Mouse (Mus musculus) hindbrain, embryonic 12.5 days (tissue): ENCODE data around the gene Myo18a. TPM values are rescaled to one million over a fixed set of nuclear protein-coding genes. Genes with fewer than 3 reads are reported as not detected.
A peak's percentile ranks its signal among the peaks of the same experiment; 100 is the strongest.

ENCODE experiments used
- ATAC-seq: fragments of 200-750 bp; cut with Nextera tagmentation; 2 replicates; pipeline ENCODE4 v1.8.0; 2017; ENCODE audit warnings: moderate TSS enrichment; ENCODE audit not compliant: low FRiP score
- H3K27ac ChIP-seq: fragments of 300-500 bp; sonication (generic); 2 replicates; pipeline ENCODE4 v1.5.1; 2016; ENCODE audit warnings: mild to moderate bottlenecking
- H3K27me3 ChIP-seq: fragments of 300-500 bp; sonication (generic); 2 replicates; pipeline ENCODE4 v1.6.1; 2016; ENCODE audit warnings: mild to moderate bottlenecking
- H3K36me3 ChIP-seq: fragments of 300-500 bp; sonication (generic); 2 replicates; pipeline ENCODE4 v1.6.1; 2016; ENCODE audit warnings: mild to moderate bottlenecking
- H3K4me1 ChIP-seq: fragments of 300-500 bp; sonication (generic); 2 replicates; pipeline ENCODE4 v1.6.1; 2016
- H3K4me2 ChIP-seq: fragments of 300-500 bp; sonication (generic); replicated peaks from 2 replicates; pipeline ENCODE4 v1.6.1; 2016; ENCODE audit warnings: mild to moderate bottlenecking
- H3K4me3 ChIP-seq: fragments of 300-500 bp; sonication (generic); 2 replicates; pipeline ENCODE4 v1.5.1; 2016; ENCODE audit warnings: mild to moderate bottlenecking
- H3K9ac ChIP-seq: fragments of 300-500 bp; sonication (generic); 2 replicates; pipeline ENCODE4 v1.6.1; 2016; ENCODE audit warnings: mild to moderate bottlenecking, moderate library complexity
- H3K9me3 ChIP-seq: fragments of 300-500 bp; sonication (generic); replicated peaks from 2 replicates; pipeline ENCODE4 v1.6.1; 2016; ENCODE audit warnings: mild to moderate bottlenecking
- WGBS: fragments of 180-500 bp; shearing (Covaris S2); methylation state at CpG from one replicate; pipeline ENCODE4 v1.1.7; 2016; 5-methylcytosine and 5-hydroxymethylcytosine counted together
- polyA plus RNA-seq: library from polyadenylated mRNA; unstranded; fragments of >200 nt; fragmentation: Nextera tagmentation; extraction: Ambion mirVana; gene quantifications from 2 replicates; pipeline ENCODE4 v1.2.1, GENCODE M21; 2016

Myo18a gene
- polyA plus RNA-seq, 1 experiment from 2014 or later = 55.9 TPM

- 80% methylated on average over 5 of the region's 5 CpGs for WGBS
- H3K9me3 ChIP-seq = no peaks in the 10 kb centered on the region
- H3K4me1 ChIP-seq = no peaks in the 10 kb centered on the region
- ATAC-seq = no peak
- no peaks in the 10 kb centered on the region for H3K27me3 ChIP-seq
- no peak overlapping the region for H3K27ac ChIP-seq
- no peaks in the 10 kb centered on the region for H3K36me3 ChIP-seq
- no peak overlapping the region for H3K4me2 ChIP-seq
- no peak overlapping the region for H3K4me3 ChIP-seq
- no peak overlapping the region for H3K9ac ChIP-seq
Observed at GRCm38 (mm10) chr11:77752525-77752924, 10.5 kb upstream of the Myo18a start.

GRCm38 (mm10) chr11:77753469-77753868 is 9.6 kb upstream of the Myo18a start:
- 78% methylated on average over 3 of the region's 3 CpGs for WGBS
- Histone ChIP-seq H3K4me2 (no peak overlapping the region), H3K4me3 (no peak overlapping the region)

DNA sequence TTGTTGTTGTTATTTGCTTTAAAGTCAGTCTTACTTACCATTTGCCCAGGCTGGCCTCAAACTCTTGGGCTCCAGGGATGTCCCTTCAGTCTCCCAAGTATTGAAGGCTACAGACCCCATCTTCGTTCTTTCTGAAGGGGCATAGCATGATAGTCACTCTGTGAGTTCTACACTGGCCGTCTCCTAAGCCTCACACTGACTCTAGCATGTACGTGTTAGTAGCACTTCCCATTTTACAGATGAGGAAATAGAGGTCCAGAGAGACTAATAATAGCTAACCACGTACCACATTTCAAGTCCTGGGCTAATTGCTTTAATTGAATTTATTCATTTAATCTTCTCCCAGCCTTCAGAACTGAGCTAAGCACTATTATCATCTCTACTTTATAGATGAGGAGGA is 3.0 kb upstream of the Myo18a start:
- Histone ChIP-seq H3K4me3 (no peak overlapping the region), H3K36me3 (no peaks in the 10 kb centered on the region), H3K27me3 (no peaks in the 10 kb centered on the region; the same call in 1 of the 2 replicates), H3K9me3 (no peaks in the 10 kb centered on the region), H3K4me1 (peaks cover 16% of the 10 kb centered on the region), H3K9ac (no peak overlapping the region), H3K4me2 (no peak overlapping the region), H3K27ac (no peak overlapping the region)
- no peak for ATAC-seq
- WGBS = 87% methylated on average over 4 of the region's 4 CpGs

More at GRCm38 (mm10) chr11:77753469-77753868, 9.6 kb upstream of the Myo18a start:
- Histone ChIP-seq H3K27ac (no peak overlapping the region), H3K36me3 (no peaks in the 10 kb centered on the region), H3K27me3 (no peaks in the 10 kb centered on the region), H3K9ac (no peak overlapping the region), H3K4me1 (no peaks in the 10 kb centered on the region), H3K9me3 (no peaks in the 10 kb centered on the region)
- ATAC-seq = no peak

GRCm38 (mm10) chr11:77763673-77764340 is 761 bp downstream of the Myo18a start:
- H3K9me3 ChIP-seq = no peaks in the 10 kb centered on the region
- H3K4me3 ChIP-seq = peak overlapping the region; percentile 89
- WGBS = 3% methylated on average over 26 of the region's 26 CpGs
- no peaks in the 10 kb centered on the region for H3K36me3 ChIP-seq
- peak overlapping the region; percentile 98 for H3K9ac ChIP-seq
- peak overlapping the region; percentile 84 for H3K4me2 ChIP-seq
- H3K4me1 ChIP-seq = peaks cover 36% of the 10 kb centered on the region
- ATAC-seq = peak; percentile 76
- no peaks in the 10 kb centered on the region; the same call in 1 of the 2 replicates for H3K27me3 ChIP-seq
- H3K27ac ChIP-seq = peak overlapping the region; percentile 95

DNA sequence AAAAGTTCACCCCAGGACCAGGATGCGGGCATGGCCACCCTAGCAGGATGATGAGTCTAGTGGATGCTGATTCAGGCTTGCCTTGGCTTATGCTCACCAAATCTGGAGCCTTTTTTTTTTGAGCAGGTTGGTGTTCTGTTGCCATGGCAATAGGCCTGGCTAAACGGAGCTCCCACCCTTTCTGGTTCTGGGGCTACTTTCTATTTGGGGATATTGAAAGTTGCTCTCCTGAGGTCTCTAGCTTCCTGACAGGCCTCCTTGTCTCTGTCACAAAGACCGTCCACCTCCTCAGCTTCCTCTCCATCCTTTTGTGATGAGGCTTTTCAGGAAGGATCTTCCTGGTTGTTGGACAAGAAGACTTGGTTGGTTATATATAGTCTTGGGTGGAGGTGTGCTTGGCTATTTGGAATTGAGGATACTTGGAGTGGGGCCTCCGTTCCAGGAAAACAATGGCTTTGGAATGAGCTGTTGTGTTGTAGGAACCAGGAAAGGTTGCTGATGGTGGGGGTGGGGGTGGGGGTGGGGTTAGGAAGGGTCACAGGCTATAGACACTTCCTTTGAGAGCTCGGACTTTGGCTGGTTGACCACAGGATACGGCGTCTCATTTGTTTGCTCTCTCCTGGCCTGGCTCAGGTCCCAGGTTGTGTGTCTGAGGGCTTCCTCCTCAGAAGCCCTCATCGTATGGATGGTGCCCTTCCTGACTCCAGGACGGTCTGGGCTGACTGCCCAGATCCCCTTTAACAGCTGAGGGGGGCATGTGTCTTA is 1.8 kb downstream of the Myo18a start:
- Histone ChIP-seq H3K36me3 (no peaks in the 10 kb centered on the region), H3K9ac (peak overlapping the region; percentile 98), H3K9me3 (no peaks in the 10 kb centered on the region), H3K4me3 (peak overlapping the region; percentile 89), H3K4me2 (peak overlapping the region; percentile 84), H3K4me1 (peaks cover 36% of the 10 kb centered on the region), H3K27ac (no peak overlapping the region), H3K27me3 (no peaks in the 10 kb centered on the region; the same call in 1 of the 2 replicates)
- no peak for ATAC-seq
- whole genome bisulfite sequencing = 48% methylated on average over 9 of the region's 9 CpGs

GRCm38 (mm10) chr11:77765459-77765777 is 2.4 kb downstream of the Myo18a start:
- Histone ChIP-seq H3K27ac (no peak overlapping the region), H3K36me3 (no peaks in the 10 kb centered on the region), H3K9ac (no peak overlapping the region), H3K9me3 (no peaks in the 10 kb centered on the region), H3K4me1 (peaks cover 36% of the 10 kb centered on the region), H3K4me2 (peak overlapping the region; percentile 84), H3K4me3 (peak overlapping the region; percentile 89; the same call in 1 of the 2 replicates), H3K27me3 (no peaks in the 10 kb centered on the region; the same call in 1 of the 2 replicates)
- 36% methylated on average over 4 of the region's 4 CpGs for WGBS
- no peak for ATAC-seq

DNA sequence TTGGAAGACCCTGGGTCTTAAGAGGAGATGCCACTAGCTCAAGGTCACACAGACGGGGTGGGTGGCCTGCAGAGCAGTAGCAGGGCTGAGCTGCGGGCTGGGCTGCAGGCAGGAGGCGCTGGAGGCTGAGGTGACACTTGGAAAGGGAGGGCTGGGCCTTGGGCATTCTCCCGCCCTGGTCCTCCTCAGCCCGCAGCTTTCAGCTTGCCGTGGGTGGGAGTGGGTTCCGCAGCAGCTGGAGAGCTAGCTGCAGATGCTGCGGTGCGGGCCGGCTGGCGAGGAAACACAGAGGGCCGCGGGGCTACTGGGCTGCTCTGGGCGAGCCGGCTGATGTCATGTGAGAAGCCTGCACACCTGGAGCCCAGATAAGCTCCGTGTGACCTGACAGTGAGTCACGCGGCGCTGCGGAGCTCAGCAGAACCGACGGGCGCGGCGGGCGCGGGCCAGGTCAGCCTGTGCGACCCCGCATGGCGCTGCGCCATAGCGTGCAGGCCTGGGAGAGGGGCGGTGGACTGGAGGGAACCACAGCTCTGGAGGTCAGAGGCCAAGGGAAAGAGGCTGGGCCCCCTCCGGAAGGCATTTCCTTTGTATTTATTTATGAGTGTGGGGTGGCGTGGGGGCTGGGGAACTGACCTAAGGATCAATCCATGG is 3.4 kb downstream of the Myo18a start:
- peak overlapping the region; percentile 54 for H3K9ac ChIP-seq
- WGBS = 1% methylated on average over 35 of the region's 35 CpGs
- ATAC-seq = no peak
- H3K9me3 ChIP-seq = no peaks in the 10 kb centered on the region
- H3K4me3 ChIP-seq = peak overlapping the region; percentile 32
- no peaks in the 10 kb centered on the region for H3K36me3 ChIP-seq
- peaks cover 36% of the 10 kb centered on the region for H3K4me1 ChIP-seq
- H3K4me2 ChIP-seq = peak overlapping the region; percentile 84
- no peaks in the 10 kb centered on the region; the same call in 1 of the 2 replicates for H3K27me3 ChIP-seq
- H3K27ac ChIP-seq = peak overlapping the region; percentile 58

GRCm38 (mm10) chr11:77769496-77769895 is 6.5 kb downstream of the Myo18a start:
- Histone ChIP-seq H3K27ac (no peak overlapping the region), H3K4me2 (no peak overlapping the region), H3K4me3 (no peak overlapping the region), H3K4me1 (peaks cover 29% of the 10 kb centered on the region), H3K9ac (no peak overlapping the region), H3K27me3 (no peaks in the 10 kb centered on the region; the same call in 1 of the 2 replicates), H3K9me3 (no peaks in the 10 kb centered on the region), H3K36me3 (no peaks in the 10 kb centered on the region; the same call in 1 of the 2 replicates)
- ATAC-seq = no peak
- 89% methylated on average over 4 of the region's 4 CpGs for WGBS

GRCm38 (mm10) chr11:77770346-77770745 is 7.3 kb downstream of the Myo18a start:
- no peak for ATAC-seq
- H3K4me3 ChIP-seq = no peak overlapping the region
- 89% methylated on average over 8 of the region's 8 CpGs for WGBS

DNA sequence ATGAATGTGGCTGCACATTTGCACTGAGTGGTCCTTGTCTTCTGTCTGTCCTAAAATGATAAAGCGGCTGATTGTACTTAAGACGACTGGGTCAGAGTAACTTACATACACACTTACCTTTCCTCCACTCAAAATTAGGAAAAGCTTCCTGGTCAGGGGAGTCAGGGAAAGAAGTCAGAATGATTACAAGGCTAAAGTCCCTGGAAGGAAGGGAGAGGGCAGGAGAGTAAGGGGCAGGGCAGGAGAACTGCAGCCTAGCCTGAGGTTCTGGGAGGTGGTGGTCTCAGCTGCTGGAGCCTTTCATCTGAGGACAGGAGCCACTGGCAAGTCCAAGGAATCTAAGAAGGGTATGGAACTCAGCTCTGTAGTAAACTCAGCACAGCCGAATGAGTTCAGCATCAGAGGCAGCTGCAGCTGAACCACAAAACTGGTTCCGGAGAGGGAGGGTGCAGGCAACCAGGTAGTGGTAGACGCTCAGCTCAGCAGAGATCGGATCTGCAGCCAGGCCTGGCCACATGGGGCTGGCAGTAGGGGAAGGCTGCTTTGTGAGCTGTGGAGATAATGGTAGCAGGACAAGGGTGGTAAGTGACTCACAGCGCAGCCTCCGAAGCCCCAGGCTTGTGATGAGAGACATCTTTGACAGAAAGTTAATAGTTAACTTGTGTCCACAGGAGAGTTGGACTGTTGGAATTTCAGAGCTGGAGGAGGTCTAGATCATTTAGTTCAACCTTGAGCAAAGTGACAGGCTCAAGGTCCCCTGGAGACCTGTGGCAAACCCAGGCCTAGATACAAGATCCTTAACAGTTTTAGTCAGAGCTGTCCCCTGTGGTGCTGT is 9.1 kb downstream of the Myo18a start:
- Histone ChIP-seq H3K36me3 (peaks cover 1% of the 10 kb centered on the region; the same call in 1 of the 2 replicates), H3K9ac (no peak overlapping the region), H3K4me3 (no peak overlapping the region), H3K4me1 (peaks cover 10% of the 10 kb centered on the region), H3K9me3 (no peaks in the 10 kb centered on the region), H3K27ac (no peak overlapping the region), H3K4me2 (no peak overlapping the region), H3K27me3 (no peaks in the 10 kb centered on the region)
- WGBS = 60% methylated on average over 8 of the region's 8 CpGs
- ATAC-seq = no peak

More at GRCm38 (mm10) chr11:77770346-77770745, 7.3 kb downstream of the Myo18a start:
- H3K9ac ChIP-seq = no peak overlapping the region
- H3K9me3 ChIP-seq = no peaks in the 10 kb centered on the region
- no peaks in the 10 kb centered on the region; the same call in 1 of the 2 replicates for H3K27me3 ChIP-seq
- no peak overlapping the region for H3K4me2 ChIP-seq
- H3K36me3 ChIP-seq = no peaks in the 10 kb centered on the region; the same call in 1 of the 2 replicates
- H3K4me1 ChIP-seq = peaks cover 21% of the 10 kb centered on the region
- H3K27ac ChIP-seq = no peak overlapping the region

- H3K36me3 ChIP-seq = peaks cover 29% of the 10 kb centered on the region
- no peak overlapping the region for H3K4me3 ChIP-seq
- no peaks in the 10 kb centered on the region for H3K27me3 ChIP-seq
- no peak overlapping the region for H3K9ac ChIP-seq
- 0 out of 2 replicates have a peak overlapping the region, but pooled peaks have one; percentile 30 for H3K27ac ChIP-seq
- 59% methylated on average over 9 of the region's 9 CpGs for WGBS
- peaks cover 15% of the 10 kb centered on the region for H3K4me1 ChIP-seq
- H3K9me3 ChIP-seq = no peaks in the 10 kb centered on the region
- H3K4me2 ChIP-seq = no peak overlapping the region
- no peak for ATAC-seq
Observed at GRCm38 (mm10) chr11:77775701-77776400, 12.8 kb downstream of the Myo18a start.
